Mouse (Mus musculus): ENCODE results near the gene Bcl2l2. TPM values are rescaled to one million over a fixed set of nuclear protein-coding genes. Genes with fewer than 3 reads are reported as not detected.

The Bcl2l2 gene
- 1.7 and 2.2 TPM in 2 replicates for polyA plus RNA-seq (2016; fragmentation: Nextera tagmentation; extraction: Ambion mirVana)

DNA sequence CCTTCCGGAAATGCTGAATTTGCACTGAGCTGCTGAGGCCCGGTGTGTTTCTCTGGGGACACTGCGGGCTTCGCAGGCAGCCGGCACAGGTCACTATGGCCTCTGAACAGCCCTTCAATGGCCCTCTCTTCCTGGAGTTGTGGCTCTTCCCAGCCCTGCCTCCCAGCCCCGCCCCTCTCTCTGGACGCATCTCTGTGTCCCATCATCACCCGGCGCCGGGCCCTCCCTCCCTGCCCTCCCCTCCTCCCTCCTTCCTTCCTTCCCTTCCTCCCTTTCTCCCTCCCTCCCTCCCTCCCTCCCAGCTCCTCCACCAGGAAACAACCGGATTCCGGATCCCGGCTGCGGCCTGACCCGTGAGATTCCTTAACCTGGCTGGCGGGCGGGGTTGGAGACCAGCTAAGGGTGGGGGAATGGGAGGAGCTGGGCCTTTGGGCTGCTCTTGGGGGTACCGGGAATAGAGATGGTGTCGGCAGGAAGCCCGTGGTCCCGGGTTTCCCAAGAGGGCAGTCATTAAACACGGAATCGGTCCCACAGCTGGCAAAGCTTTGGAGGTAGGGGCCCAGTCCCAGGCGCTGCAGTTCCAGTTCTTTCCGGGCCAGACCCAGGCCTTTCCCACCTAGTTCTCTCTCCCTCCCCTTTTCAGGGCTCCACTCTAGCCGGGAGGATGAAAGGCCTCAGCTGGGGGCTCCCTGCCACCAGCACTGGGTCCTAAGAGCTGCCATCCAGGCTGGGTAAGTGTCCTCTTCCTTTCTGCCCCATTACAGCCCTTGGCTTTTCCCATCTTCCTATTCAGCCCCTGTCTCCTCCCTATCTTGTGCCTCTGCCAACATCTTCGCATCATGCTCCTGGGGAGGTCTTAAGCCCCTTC lies at the start of gene Bcl2l2, which contains the start of gene Gm20521:
Gene Bcl2l2 (plus strand): TSS at position 224 of the 868 bp plus-strand sequence.
Gene Gm20521 (plus strand): TSS at position 288 of the 868 bp plus-strand sequence.
- peak within 1 kb of the TSS; percentile 66 for H3K4me3 ChIP-seq
- H3K9me3 ChIP-seq (replicated peaks): no peaks in the 10 kb centered on the region
- H3K4me1 ChIP-seq: peaks cover 28% of the 10 kb centered on the region
- H3K36me3 ChIP-seq: peaks cover 16% of the 10 kb centered on the region
- H3K27ac ChIP-seq: peak within 1 kb of the TSS; percentile 91
- peak; percentile 87 for DNase-seq (ENCODE audit: low spot score)
- WGBS: under 1% methylated on average over 22 of the region's 27 CpGs
- peaks cover 7% of the 10 kb centered on the region for H3K27me3 ChIP-seq (ENCODE audit: low read depth, poor library complexity, severe bottlenecking)

DNA sequence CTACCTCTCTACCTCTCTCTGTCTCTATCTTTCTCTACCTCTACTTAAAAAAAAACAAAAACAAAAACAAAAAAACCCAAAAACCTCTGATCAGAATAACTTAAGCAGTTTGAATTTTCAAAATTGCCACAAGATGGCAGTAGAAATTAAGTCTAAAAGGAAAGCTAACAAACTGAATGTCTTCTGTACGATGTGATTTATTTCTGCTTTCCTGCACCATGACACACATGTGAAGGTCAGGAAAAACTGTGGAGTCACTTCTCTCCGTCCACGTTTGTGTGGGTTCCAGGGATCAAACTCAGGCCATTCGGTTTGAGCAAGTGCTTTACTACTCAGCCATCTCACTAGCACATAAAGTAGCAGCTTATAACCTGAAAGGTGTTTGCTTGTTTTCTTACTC lies 39.7 kb upstream of the Bcl2l2 start:
- Histone ChIP-seq H3K4me3 (no peak overlapping the region), H3K36me3 (no peaks in the 10 kb centered on the region), H3K4me1 (0 out of 2 replicates have a peak, but pooled peaks cover 3% of the 10 kb centered on the region), H3K27ac (no peak overlapping the region), H3K27me3 (ENCODE audit: low read depth, poor library complexity, severe bottlenecking) (no peaks in the 10 kb centered on the region), H3K9me3 (replicated peaks) (no peaks in the 10 kb centered on the region)
- WGBS: 4% methylated on average over 4 of the region's 4 CpGs
- DNase-seq (ENCODE audit: low spot score): no peak

DNA sequence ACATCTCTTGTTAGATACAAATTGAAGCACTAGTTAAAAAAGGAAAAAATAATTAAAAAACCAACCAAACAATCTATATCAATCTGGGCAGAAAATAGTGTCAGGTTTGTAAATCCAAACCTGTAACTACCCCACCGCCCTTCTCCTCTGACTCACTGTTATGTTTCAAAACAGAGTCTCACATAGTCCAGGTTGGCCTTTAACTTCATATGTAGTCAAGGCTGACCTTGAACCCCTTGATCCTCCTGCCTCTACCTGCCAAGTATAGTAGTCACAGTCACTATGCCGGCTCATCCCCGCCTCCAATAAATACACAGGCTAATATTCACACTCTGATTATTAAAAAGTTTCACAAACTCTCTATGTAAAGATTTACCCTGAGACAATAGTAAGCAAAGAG lies 27.5 kb upstream of the Bcl2l2 start:
- no peak overlapping the region for H3K4me3 ChIP-seq
- no peaks in the 10 kb centered on the region for H3K9me3 ChIP-seq (replicated peaks)
- peaks cover 40% of the 10 kb centered on the region for H3K36me3 ChIP-seq
- H3K27me3 ChIP-seq (ENCODE audit: low read depth, poor library complexity, severe bottlenecking): no peaks in the 10 kb centered on the region
- no peak overlapping the region for H3K27ac ChIP-seq
- no peak for DNase-seq (ENCODE audit: low spot score)
- no peaks in the 10 kb centered on the region for H3K4me1 ChIP-seq
- 92% methylated on average over 3 of the region's 3 CpGs for WGBS

DNA sequence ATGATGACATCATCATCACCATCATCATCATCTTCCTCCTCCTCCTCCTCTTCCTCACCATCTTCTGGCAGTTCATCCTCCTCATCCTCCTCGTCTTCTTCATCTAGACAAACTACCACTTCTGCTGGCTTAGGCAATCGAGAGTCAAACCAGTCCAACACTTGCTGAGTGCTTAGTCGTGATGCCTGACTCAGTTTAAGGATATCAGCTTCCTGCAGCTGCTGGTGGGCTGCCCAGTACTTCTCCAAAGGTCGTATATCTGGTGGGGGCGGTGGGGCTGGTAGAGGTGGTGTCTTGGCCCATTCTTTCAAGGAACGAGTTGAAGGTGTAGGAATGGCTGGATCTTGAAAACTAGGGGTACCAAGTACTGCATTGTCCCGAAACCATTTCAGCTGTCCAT lies 26.5 kb upstream of the Bcl2l2 start:
- Histone ChIP-seq H3K27me3 (ENCODE audit: low read depth, poor library complexity, severe bottlenecking) (no peaks in the 10 kb centered on the region), H3K4me1 (no peaks in the 10 kb centered on the region), H3K9me3 (replicated peaks) (no peaks in the 10 kb centered on the region), H3K27ac (no peak overlapping the region), H3K36me3 (peaks cover 40% of the 10 kb centered on the region), H3K4me3 (no peak overlapping the region)
- 92% methylated on average over 7 of the region's 7 CpGs for WGBS
- no peak for DNase-seq (ENCODE audit: low spot score)

DNA sequence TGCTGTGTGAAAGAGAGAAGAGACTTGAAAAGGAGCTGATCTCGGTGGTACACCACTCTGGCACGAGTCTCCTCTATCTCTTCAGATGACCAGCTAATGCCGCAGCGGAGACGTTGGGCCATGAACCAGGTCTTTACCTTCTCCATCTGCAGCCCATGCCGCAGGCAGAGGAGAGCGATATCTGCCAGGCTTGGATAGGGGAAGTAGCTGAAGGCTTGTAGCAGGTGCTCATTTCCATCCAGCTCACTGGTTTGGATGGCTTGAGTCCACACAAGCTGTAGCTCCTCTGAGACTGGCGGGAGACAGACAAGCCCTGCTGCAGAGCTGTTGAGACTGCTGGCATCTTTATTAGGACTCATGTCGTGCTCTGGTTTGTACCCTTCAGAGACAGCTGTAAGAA lies 25.3 kb upstream of the Bcl2l2 start:
- Histone ChIP-seq H3K9me3 (replicated peaks) (no peaks in the 10 kb centered on the region), H3K36me3 (peaks cover 40% of the 10 kb centered on the region), H3K27ac (no peak overlapping the region), H3K27me3 (ENCODE audit: low read depth, poor library complexity, severe bottlenecking) (no peaks in the 10 kb centered on the region), H3K4me1 (peaks cover under 1% of the 10 kb centered on the region; the same call in 1 of the 2 replicates), H3K4me3 (no peak overlapping the region)
- WGBS: 91% methylated on average over 9 of the region's 9 CpGs
- no peak for DNase-seq (ENCODE audit: low spot score)

DNA sequence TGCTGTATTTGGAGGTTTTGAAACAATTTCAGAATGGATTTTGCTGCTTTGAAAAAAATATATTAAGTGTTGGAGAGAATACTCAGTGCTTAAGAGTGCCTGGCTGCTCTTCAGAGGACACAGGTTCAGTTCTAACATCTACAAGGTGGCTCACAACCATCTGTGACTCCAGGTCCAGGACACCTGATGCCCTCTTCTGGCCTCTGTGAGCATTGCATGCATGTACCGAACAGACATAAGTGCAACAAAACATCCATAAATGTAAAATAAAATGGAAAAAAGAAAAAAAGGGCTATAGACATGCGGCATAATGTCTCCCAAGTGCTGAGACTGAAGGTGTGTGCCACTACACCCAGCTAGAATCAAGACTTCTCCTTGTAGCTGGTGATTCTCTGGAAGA lies 22.7 kb upstream of the Bcl2l2 start:
- Histone ChIP-seq H3K36me3 (peaks cover 26% of the 10 kb centered on the region), H3K4me1 (peaks cover 8% of the 10 kb centered on the region), H3K27me3 (ENCODE audit: low read depth, poor library complexity, severe bottlenecking) (no peaks in the 10 kb centered on the region), H3K9me3 (replicated peaks) (no peaks in the 10 kb centered on the region), H3K4me3 (no peak overlapping the region), H3K27ac (no peak overlapping the region)
- peak; percentile 60 for DNase-seq (ENCODE audit: low spot score)
- 53% methylated on average over 2 of the region's 2 CpGs for WGBS

DNA sequence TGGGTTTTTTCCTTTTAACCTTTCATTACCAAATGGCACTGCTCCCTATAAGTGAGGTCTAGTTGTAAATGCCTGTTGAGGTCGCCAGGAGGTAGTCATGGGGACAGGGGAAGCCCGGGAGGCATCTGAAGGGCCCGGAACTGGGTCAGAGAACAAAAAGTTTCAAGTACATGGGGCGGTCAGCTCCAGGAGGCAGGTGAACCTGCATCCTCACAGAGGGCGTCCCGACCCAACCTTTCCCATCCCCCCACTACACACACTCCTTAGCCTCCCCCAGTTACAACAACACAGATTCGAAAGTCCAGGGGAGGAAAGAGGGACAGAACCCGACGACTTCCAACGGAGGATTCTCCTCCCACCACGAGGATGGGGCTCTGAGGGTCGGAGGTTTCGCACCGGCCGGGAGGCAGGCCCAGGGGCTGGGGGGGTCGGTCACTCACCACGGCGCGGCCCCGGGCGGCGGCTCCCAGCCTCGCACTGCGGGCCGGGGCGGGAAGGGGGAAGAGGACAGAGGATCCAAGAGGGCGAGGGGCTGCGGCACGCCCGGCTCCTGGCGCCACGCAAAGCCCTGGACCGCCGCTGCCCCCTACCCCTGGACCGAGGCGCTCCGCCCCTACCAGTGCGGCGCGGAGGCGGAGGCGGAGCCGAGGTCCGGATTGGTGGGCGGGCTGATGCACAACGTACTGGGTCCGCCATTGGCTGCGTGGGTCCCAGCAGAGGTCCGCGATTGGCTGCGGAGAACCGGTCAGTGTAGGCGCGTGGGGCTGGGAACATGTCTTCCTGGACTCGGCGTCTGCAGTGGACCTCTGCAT lies 19.5 kb upstream of the Bcl2l2 start:
- Histone ChIP-seq H3K4me3 (peak overlapping the region; percentile 94), H3K9me3 (replicated peaks) (no peaks in the 10 kb centered on the region), H3K4me1 (peaks cover 8% of the 10 kb centered on the region), H3K27ac (peak overlapping the region; percentile 96), H3K27me3 (ENCODE audit: low read depth, poor library complexity, severe bottlenecking) (no peaks in the 10 kb centered on the region), H3K36me3 (no peaks in the 10 kb centered on the region)
- peak; percentile 94 for DNase-seq (ENCODE audit: low spot score)
- 0% methylated on average over 51 of the region's 56 CpGs for WGBS

DNA sequence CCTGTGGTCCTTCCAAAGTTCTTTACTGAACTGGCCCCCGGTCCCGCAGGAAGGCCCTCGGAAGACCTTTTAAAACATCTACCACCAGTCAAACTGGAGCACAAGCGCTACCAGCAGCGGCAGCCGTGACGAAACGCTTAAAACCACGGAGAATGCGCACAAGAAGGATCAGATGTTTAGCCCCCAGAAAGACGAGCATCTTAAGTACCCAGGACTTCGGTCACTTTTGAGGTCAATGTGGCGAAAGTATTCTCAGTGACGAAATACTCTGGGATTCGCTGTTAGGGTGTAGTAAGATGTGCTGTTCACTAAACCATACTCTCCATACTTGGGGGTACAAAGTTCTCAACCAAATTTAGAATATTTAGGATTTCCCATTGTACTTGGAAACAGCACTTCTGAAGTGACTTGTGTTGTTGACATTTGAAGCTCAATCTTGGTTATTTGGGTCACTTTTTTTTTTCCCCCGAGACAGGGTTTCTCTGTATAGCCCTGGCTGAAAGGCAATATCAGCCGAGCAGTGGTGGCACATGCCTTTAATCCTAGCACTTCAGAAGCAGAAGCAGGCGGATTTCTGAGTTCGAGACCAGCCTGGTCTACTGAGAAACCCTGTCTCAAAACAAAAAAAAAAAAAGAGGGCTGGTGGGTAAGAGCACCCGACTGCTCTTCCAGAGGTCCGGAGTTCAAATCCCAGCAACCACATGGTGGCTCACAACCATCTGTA lies 18.7 kb upstream of the Bcl2l2 start:
- no peak for DNase-seq (ENCODE audit: low spot score)
- peak overlapping the region; percentile 96 for H3K27ac ChIP-seq

DNA sequence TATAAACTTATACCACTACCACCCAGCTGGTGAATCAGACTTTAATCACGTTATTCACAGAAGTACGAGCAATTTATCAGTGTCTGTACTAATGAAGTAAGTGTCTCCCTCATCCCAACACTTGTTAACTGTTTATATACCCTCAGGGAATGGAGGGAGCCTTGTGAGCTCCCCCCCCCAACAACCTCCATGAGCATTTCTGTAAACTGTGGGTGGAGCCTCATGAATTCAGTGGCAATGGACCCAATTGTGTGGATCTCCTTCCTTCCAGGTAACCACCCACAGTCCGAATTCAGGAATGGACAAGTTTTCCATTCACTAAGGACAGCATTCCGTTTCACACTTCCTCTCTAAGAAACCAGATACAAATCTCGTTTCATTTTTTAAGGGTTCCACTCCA lies 17.6 kb upstream of the Bcl2l2 start:
- DNase-seq (ENCODE audit: low spot score): no peak
- Histone ChIP-seq H3K4me3 (no peak overlapping the region), H3K27ac (no peak overlapping the region), H3K9me3 (replicated peaks) (no peaks in the 10 kb centered on the region), H3K4me1 (peaks cover 8% of the 10 kb centered on the region), H3K27me3 (ENCODE audit: low read depth, poor library complexity, severe bottlenecking) (no peaks in the 10 kb centered on the region), H3K36me3 (no peaks in the 10 kb centered on the region)
- 86% methylated on average over 5 of the region's 5 CpGs for WGBS

More for the DNA sequence above, 18.7 kb upstream of the Bcl2l2 start:
- no peaks in the 10 kb centered on the region for H3K9me3 ChIP-seq (replicated peaks)
- peak overlapping the region; percentile 94 for H3K4me3 ChIP-seq
- H3K36me3 ChIP-seq: no peaks in the 10 kb centered on the region
- no peaks in the 10 kb centered on the region for H3K27me3 ChIP-seq (ENCODE audit: low read depth, poor library complexity, severe bottlenecking)
- H3K4me1 ChIP-seq: peaks cover 8% of the 10 kb centered on the region
- 17% methylated on average over 21 of the region's 21 CpGs for WGBS

DNA sequence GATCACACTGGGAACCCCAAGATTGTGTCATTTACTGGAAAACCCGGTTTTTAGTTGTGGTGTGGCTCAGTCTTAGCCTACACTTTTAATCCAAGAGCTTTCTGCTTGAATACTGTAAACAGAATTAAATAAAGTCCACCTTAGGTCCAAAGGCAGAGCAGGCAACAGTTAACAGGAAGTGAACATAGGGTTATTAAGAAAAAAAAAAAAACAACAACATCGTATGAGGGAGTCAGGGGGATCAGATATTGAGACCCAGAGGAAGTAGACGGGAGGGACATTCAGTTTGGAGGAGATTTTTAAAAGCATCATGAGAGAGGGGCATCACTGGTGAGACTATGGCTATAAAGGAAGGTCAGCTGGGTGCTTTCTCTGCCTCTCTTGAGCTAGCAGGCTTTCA lies 16.9 kb upstream of the Bcl2l2 start:
- no peaks in the 10 kb centered on the region for H3K9me3 ChIP-seq (replicated peaks)
- no peaks in the 10 kb centered on the region for H3K36me3 ChIP-seq
- WGBS: 68% methylated on average over 3 of the region's 3 CpGs
- no peak for DNase-seq (ENCODE audit: low spot score)
- H3K4me3 ChIP-seq: no peak overlapping the region
- no peaks in the 10 kb centered on the region for H3K27me3 ChIP-seq (ENCODE audit: low read depth, poor library complexity, severe bottlenecking)
- peaks cover 8% of the 10 kb centered on the region for H3K4me1 ChIP-seq
- H3K27ac ChIP-seq: no peak overlapping the region

DNA sequence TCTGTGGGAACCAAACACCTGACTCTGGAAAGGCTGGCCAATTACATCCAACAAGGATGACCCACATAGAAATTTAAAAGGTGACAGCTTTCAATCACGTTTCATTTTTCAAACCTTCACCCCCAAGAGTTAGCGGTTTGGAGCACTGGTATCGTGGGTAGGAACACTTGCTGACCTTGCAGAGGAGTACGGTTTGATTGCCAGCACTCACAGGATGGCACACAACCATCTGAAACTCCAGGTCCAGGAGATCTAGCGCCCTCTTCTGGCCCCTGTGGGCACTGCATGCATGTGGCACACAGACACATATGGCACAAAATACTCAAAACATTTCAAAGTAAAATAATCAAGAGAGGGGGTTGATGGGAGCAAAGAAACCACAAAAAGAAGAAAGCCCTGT lies 16.2 kb upstream of the Bcl2l2 start:
- H3K36me3 ChIP-seq: no peaks in the 10 kb centered on the region
- H3K4me1 ChIP-seq: peaks cover 8% of the 10 kb centered on the region
- H3K4me3 ChIP-seq: no peak overlapping the region
- H3K9me3 ChIP-seq (replicated peaks): no peaks in the 10 kb centered on the region
- DNase-seq (ENCODE audit: low spot score): peak; percentile 44
- 58% methylated on average over 5 of the region's 5 CpGs for WGBS
- no peaks in the 10 kb centered on the region for H3K27me3 ChIP-seq (ENCODE audit: low read depth, poor library complexity, severe bottlenecking)
- no peak overlapping the region for H3K27ac ChIP-seq

DNA sequence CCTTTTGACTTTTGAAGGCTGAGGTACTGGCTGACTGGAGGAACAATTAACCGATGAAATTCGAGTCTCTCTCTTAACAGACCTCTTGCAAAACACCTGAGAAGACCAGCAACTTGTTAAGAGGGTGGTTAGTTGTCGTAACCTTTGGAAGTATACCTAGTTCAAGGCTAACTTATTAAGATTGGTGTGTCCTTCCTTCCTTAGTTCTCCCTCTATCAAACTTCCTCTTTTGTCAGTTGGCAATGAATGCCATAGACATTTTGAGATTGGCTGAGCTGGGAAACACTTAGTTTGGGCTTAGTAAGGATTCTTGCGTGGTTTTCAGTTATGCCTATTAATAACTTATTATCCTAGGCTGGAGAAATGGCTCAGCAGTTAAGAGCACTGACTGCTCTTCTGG lies 15.2 kb upstream of the Bcl2l2 start:
- 84% methylated on average over 4 of the region's 4 CpGs for WGBS
- H3K36me3 ChIP-seq: no peaks in the 10 kb centered on the region
- H3K27ac ChIP-seq: no peak overlapping the region
- H3K4me1 ChIP-seq: peaks cover 6% of the 10 kb centered on the region
- H3K9me3 ChIP-seq (replicated peaks): no peaks in the 10 kb centered on the region
- no peaks in the 10 kb centered on the region for H3K27me3 ChIP-seq (ENCODE audit: low read depth, poor library complexity, severe bottlenecking)
- H3K4me3 ChIP-seq: no peak overlapping the region
- DNase-seq (ENCODE audit: low spot score): no peak
